Mouse (Mus musculus) left cerebral cortex, adult 18-20 months (tissue): Measurements from ENCODE around the gene Sarm1. TPM values are rescaled to one million over a fixed set of nuclear protein-coding genes. Genes with fewer than 3 reads are reported as not detected.

Source experiments
- DNase-seq, 2 experiments: peaks; one replicate each; pipeline ENCODE4 v3.0.0; 2021 to 2022; ENCODE audit warnings: low spot score in 2 of 2, mixed read lengths in 1 of 2
- total RNA-seq, 2 experiments: library from RNA; stranded (reverse); gene quantifications; 2 replicates each; pipeline ENCODE4 v1.2.3; 2021

Sarm1 gene
- total RNA-seq, 2 experiments from 2014 or later: 31.3 to 32.5 TPM

DNA sequence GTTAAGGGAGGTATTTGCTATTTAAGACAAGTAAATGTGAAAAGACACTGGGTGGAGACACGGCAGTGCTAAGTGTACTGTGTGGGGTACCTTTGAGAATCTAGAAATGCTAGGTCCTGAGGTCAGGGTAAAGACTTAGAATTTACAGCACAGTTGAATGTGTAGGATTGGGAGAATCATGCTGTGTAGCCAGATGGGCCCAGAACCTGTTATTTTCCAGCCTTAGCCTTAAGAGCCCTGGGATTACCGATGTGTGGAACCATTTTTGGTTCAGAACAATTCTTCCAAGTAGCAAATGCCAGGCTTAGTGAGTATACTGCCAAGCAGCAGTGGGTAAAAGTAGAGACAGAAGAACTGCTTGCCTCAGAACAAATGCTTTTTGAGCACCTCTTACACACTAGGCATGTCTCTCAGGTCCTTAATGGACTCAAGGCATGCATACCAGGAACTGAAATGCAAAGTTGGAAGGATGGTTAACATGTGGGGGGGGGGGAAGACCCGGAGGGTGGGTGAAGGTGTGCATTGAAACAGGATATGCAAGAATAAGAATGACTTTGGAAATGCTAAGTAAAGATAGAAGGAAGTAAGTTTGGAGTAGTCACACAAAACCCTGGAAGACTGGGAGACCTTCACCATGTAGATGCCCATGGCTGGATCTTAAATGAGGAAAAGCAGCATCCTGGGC is 15.7 kb upstream of the Sarm1 start:
- no peak for DNase-seq

DNA sequence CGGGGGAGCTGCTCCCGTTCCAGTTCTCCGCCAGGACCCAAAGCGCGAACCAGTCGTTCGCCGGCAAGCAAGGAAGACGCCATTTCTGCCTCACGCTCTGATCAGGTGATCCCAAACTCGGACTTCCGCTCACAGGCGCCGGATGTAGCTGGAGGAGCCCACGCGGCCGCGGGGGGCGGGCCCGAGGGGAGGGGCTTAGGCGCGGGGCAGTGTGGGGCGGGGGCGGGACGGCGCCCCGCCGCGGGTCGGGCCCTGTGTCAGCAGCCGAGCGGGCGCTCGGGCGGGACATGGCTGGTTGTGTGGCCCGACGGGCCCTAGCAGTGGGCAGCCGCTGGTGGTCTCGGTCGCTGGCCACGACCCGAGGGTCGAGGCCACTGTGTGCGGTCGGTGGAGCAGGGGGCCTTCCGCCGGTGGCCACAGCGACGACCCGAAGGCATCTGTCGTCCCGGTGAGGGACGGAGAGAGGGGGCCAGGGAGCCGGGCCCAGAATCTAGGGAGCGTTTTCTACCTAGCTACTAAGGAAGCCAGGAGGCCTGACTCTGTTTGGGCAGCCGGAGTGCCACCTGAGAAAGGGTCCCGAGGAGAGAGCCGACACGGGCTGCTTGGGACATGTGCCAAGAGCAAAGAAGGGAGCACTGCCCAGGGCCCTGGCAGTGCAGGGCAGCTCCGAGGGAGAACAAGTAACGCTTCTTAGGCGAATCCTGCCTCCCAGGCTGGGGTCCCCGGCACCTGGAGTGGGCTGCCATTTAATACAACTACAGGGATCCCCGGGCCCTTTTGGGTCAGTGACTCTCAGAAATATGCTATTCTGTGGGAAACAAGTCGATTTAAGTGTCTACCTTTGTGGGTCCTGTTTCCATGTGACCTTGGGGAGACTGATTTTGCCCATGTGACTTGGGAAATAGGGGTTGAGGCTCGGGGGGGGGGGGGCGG is 14.7 kb upstream of the Sarm1 start, which contains the start of the genes Tmem199 and Poldip2:
TSS of gene Tmem199 (minus strand) at position 148 of the 933 bp plus-strand sequence.
TSS of gene Poldip2 (plus strand) at position 169 of the 933 bp plus-strand sequence.
- peak; percentile 85 to 91 for DNase-seq

DNA sequence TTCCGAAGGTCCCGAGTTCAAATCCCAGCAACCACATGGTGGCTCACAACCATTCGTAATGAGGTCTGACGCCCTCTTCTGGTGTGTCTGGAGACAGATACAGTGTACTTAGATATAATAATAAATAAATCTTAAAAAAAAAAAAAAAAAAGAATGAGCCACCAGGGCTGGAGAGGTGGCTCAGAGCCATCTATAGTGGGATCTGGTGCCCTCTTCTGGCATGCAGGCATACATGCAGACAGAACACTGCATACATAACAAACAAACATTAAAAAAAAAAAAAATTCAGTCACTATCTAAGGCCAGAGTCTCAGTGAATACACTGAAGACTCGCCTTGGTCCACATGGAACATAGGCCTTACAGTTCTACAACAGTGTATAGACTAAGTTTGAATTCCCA is 11.6 kb upstream of the Sarm1 start:
- no peak for DNase-seq

DNA sequence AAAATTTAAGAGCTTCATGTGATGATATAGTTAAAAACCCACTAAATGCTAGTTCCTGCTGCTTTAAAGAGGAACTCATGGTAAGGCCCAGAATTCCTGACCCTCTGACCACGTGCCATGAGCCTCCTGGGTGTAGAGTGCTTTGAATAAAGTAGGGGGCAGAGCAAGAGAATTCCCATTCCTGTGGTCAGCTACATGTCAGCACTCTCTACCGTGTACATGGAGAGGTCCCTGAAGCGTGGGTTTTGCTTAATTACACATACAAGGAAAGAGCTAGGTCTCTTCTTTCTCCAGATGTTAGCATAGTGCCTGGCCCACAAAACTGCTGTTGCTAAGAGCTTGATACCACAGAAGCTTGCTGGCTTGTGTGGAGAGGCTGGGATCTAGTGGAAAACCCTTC is 7.9 kb upstream of the Sarm1 start:
- no peak for DNase-seq

DNA sequence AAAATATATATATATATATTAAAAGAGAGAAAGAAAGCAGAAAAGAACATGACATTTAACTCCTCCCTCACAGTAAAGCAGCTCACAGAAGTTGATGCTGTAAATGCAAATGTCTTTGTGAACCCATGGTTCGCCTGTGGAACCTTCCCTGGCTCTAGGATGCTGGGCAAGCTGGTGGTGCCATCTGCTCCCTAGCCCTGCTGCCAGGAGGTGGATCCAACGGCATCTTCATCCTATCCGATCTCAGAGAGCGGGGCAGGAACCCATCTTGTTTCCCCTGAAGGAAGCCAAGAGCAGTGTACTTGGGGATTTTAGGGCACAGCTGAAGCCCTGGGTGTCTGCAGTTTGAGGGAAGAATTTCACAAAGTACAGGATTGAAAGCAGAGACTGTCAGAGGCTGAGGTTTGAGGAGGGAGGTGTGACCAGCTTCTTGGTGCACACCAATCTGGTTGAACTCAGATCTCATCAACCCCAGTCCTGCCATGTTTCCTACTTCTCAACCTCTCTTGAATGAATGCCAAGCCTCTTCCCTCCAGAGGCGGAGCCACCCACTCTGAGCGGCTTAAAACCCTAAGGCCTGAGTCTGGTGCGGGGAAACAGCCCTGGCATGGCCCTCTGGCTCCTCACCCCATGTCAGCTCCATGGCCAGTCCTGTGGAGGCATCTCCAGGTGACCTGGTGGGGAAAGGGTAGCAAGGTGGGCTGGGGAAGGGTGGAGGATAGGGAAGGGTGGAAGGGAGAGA is 5.5 kb upstream of the Sarm1 start, which contains the start of gene Sebox:
TSS of gene Sebox (plus strand) at position 539 of the 742 bp plus-strand sequence.
- no peak for DNase-seq

DNA sequence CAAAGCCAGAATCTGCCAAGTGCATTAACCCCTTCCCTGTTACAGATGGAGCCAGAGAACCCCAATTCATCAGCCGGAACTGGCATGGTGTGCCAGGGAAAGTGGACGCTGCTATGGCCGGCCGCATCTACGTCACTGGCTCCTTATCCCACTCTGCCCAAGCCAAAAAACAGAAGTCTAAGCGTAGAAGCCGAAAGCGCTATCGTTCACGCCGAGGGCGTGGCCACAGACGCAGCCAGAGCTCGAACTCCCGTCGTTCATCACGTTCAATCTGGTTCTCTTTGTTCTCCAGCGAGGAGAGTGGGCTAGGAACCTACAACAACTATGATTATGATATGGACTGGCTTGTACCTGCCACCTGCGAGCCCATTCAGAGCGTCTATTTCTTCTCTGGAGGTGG is 4.0 kb upstream of the Sarm1 start:
- no peak for DNase-seq

DNA sequence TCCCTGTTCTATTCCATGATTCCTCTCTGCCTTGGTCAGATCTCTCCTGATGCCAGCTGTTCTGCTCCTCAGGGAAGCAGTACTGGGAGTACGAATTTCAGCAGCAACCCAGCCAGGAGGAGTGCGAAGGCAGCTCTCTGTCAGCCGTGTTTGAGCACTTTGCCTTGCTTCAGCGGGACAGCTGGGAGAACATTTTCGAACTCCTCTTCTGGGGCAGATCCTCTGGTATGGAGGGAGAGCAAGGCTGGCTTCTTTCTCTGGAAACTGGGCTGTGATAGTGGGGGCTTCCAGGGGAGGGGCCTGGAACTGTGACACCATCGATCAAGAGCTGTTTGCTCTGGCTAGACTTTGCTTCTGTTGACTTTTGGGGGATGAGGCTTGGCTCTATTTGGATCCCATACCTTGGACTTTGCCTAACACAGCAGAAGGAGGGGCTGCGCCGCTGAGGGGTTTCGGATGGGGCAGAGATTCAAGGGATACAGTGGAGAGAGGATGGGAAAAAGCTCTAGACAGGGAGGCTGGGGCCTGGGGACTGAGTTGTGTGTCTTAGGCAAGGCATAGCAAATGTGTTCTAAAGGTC is 3.2 kb upstream of the Sarm1 start:
- DNase-seq: no peak

DNA sequence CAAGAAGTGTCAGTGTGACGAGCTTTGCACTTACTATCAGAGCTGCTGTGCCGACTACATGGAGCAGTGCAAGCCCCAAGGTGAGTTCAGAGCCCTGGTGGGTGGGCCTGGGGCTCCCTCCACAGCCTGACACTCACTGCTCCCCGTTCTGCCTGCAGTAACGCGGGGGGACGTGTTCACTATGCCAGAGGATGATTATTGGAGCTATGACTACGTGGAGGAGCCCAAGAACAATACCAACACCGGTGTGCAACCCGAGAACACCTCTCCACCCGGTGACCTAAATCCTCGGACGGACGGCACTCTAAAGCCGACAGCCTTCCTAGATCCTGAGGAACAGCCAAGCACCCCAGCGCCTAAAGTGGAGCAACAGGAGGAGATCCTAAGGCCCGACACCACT is 2.0 kb upstream of the Sarm1 start:
- DNase-seq: no peak

DNA sequence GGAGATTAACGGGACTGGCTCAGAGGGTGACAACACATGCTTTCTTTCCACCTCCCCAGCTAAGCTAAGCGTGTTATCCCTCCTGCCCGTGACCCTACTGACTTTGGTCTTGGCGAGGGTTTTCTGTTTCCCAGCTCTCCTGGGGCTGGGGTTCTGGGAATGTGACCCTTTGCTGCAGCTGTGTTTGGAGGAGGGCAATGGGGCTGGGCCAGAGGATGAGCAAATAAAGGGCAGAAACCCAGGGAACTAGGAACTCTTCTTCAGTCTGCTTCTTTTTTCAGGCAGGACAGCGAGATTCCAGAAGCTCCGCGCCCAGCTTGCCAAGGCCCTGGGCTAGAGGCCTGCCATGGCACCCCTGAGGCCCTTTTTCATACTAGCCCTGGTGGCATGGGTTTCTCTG is 1.4 kb upstream of the Sarm1 start, which contains the start of gene Vtn:
TSS of gene Vtn (plus strand) at position 88 of the 400 bp plus-strand sequence.
- no peak for DNase-seq

DNA sequence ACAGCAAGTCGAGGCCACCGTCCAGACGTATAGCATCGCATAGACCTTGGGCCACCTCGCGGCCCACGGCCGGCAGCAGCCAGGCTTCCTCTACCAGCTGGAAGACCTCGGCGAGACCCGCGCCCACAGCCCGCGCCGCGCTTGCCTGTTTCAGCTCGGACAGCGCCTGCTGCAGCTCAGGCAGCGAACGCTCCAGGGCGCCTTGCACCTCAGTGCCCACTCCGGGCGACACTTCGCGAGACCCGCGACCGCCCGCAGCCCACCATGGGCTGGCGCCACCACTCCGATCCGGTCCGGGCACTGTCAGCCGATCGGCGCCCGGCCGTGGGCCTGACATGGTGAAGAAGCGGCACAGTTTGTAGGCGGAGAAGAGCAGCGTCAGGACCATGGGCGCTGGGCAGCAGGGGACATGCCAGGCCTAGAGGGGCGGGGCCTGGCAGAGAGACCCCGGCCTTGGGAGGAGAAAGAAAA is 448 bp downstream of the Sarm1 start:
- peak; percentile 42 to 56 for DNase-seq

DNA sequence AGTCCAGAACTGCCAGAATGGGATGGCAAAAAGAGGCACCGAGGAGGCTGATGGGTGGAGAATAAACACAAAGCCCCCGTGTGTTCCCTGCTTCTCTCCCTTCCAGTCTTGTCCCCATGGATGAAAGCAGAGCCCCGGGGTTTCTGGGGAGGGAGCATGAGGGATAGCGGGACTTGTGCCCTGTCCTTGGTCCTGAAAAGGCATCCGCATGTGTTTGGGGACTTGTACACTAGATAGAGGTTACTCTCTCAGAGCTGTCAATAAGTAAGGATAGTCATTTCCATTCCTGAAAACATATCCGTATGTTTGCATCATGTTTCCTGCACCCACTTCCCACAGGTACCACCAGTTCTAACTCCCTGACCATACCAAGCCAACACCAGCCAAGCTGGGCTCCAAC is 1.6 kb downstream of the Sarm1 start:
- no peak for DNase-seq

DNA sequence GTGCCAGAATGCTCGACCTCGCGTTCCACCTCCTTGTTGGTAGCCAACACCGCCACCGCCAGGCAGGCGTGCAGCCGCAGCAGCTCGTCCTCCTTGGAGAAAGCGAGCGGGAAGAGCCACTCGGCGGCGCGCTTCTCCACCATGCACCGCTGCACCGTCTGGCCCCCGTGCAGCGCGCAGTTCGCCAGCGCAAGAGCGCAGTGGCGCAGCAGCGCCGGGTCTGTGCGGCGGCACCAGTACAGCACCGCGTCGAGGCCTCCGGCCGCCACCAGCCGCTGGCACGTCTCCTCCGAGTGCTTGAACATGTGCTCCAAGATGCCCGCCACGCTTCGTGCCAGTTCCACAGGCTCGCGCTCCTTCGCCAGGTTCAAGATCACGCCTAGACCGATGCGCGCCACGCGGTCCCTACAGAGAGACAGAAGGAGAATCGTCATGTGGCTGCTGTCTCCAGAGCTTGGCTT is 6.7 kb downstream of the Sarm1 start:
- peak; percentile 53 to 68 for DNase-seq

DNA sequence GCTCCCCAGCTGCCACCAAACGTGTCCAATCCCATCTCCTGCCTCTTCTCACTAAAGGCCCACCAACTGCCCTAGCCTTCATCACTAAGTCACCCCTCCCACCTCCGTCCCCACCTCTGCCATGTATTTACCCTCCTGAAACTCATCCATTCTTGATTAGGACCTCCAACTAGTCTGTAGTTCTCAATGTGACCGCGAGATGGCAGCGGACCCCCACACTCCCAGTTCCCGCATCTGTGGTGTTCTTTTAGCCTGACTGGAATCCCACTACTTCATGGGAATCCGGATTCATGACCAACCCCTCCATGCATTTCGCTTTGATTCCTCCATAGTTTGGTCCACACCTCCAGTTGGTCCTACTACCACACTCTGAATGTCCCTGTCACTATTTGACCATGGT is 9.4 kb downstream of the Sarm1 start:
- peak; percentile 65 to 77 for DNase-seq

DNA sequence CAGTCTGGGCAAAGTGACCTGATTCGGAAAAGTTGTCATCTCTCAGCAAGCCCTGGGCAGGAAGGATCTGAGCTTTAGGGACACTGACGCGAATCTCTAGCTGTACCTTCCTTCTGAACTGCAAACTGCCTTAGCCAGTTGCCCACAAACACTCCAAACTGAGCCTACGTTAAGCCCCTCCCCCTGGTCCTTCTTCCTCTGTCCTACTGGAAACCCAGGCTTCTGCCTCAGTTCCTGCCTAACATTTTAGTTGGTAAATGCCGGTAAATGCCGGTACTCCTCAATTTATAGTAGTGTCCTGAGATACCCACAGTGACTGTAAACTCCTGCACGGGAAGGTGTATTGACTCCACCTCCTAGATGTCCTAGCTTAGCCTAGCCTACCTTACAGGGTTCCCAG is 13.9 kb downstream of the Sarm1 start:
- DNase-seq: no peak

DNA sequence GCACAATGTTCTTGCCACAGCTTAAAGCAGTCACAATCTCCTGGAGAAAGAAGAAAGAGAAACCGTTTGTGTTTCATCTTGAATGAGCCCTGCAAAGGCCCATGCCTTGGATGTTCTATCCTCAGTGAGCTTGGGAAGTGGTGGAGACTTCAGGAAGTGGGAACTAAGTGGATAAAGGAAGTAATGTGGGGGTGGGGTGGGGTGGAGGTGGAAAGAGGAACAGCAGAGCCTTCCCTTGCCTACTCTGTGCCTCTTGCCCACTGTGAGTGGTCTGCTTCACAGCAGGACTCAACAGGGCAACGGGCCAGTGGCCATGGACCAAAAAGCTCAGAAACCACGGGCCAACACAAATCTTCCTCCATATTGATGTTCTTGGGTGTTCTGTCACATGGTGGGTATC is 22.3 kb downstream of the Sarm1 start:
- no peak for DNase-seq

DNA sequence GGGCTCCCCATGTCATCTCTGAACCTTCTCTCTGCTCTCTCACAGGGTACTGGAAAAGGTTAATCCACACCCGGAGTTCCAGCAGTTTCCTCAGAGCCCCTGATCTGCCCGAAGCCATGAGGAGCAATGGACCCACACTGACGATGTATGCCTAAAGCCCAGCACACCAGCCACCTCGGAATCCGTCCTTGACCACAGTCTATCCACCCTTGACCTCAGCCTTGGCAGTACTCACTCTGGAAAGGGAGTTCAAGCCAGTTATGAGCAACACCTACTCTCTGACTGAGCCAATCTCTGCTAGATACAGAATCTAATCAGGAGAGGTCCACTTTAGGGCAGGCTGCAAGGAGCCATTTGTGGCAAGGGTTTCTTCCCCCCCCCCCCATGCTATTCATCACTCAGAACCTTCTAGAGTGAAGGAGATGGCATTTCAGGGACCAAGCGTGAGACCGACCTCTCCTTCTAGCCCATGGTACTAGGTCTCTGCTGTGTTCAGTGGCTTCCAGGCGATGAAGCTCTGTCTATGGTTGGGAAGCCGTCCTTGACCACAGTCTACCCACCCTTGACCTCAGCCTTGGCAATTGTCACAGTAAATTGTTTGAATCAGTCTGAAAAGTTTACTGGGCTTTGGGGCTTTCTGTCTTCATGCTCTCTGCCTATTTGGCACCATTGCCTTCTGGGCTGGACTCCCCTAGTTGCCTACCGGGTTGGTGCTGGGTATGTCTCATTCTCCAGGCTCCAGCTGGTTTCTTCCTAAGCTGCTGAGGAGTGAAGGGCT is 26.0 kb downstream of the Sarm1 start:
- no peak for DNase-seq

DNA sequence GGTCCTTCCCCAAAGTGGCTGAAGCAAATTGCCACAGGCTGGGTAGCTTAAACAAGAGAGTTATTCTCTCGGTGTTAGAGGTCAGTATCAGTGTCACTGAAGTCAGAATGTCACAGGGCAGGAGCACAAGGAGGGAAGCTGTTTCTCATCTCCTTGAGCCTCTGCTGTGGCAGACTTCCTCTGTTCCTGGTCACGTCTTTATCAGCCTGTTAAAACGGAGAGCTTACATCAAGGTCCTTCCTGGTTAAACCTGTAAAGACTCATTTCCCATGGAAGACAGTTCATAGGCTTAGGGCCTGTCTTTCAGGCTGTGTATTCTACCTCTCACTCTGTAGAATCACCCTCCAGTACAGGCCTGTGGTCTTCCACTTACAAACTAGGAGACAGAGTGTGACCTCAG is 29.6 kb downstream of the Sarm1 start:
- DNase-seq: no peak

DNA sequence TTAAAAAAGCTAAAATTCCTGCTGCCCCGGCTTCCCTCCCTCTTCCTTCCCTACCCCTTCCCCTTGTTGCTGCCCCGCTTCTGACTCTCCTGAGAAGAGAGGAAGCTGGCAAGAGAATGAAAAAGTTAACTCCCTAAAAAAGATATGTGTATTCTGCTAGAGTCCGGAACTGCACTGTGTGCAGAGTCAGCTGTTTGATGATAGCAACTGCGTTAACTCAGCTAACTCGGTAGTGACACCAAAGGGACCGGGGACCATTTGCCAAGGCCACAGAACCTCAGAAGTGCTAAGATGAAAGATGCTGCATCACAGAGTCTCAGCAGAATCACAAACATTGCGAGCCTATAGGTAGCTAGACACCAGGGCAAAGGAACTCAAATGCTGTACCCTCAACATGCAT is 30.0 kb downstream of the Sarm1 start:
- no peak for DNase-seq

DNA sequence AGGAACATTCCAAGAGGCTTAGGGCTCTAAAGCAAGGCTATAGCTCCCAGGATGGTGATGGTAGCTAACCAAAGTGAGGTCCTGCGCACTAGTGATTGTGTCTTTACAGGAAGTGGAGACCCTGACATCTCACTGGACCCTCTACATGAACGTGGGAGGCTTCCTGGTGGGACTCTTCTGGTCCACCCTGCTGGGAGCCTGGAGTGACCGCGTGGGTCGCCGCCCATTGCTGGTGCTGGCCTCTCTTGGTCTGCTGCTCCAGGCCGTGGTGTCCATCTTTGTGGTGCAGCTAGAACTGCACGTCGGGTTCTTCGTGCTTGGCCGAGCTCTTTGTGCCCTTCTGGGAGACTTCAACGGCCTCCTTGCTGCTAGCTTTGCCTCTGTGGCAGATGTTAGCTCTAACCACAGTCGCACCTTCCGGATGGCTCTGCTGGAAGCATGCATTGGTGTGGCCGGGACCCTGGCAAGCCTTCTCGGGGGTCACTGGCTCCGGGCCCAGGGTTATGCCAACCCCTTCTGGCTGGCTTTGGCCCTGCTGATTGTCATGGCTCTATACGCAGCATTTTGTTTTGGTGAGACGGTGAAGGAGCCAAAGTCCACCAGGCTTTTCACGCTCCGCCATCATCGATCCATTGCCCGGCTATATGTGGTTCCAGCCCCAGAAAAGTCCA is 31.2 kb downstream of the Sarm1 start:
- DNase-seq: no peak
